Mouse (Mus musculus) spleen, adult 2 months (tissue): ENCODE data around the gene Arhgap5.

Experiments
- CTCF ChIP-seq: fragments of 200-500 bp; IDR thresholded peaks from 2 replicates; pipeline ENCODE4 v1.5.1; 2011; ENCODE audit warnings: mild to moderate bottlenecking, inconsistent platforms; ENCODE audit not compliant: insufficient read depth, insufficient read length, insufficient replicate concordance; ENCODE audit errors: extremely low read depth
- POLR2A ChIP-seq: fragments of 200-500 bp; IDR thresholded peaks from 2 replicates; pipeline ENCODE4 v1.6.1; 2011; ENCODE audit warnings: low read depth, low read length, inconsistent platforms

DNA sequence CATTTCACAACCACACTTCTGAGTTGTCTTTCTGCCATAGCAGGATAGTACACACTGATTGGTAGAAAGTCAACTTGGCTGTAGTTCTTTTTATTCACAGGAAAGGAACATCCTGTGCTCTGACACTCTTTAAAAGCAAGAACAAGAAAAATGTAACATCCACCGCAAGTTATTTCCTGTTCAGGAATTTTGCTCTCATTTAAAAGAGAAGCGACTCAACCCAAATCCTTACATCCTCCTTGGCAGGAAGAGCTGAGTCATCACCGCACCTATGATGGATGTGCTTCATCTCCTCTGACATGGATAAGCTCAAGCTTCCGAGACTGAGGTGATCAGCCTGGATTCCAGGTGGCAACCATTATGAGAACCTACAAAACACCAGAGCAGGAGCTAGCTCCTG is 103.6 kb downstream of the Arhgap5 start:
- no peak for TF ChIP-seq CTCF
- TF ChIP-seq POLR2A: no peak
